Mouse (Mus musculus) forebrain, embryonic 12.5 days (tissue): ENCODE results near the gene Mogs. TPM values are rescaled to one million over a fixed set of nuclear protein-coding genes. Genes with fewer than 3 reads are reported as not detected.

ENCODE experiments used
- ATAC-seq: fragments of 200-750 bp; cut with Nextera tagmentation; 2 replicates; pipeline ENCODE4 v1.8.0; 2017; ENCODE audit warnings: moderate TSS enrichment; ENCODE audit not compliant: low FRiP score
- H3K27ac ChIP-seq: fragments of 300-500 bp; sonication (generic); 2 replicates; pipeline ENCODE4 v1.5.1; 2016; ENCODE audit warnings: mild to moderate bottlenecking
- H3K27me3 ChIP-seq: fragments of 300-500 bp; sonication (generic); 2 replicates; pipeline ENCODE4 v1.6.1; 2016; ENCODE audit warnings: mild to moderate bottlenecking
- H3K36me3 ChIP-seq: fragments of 300-500 bp; sonication (generic); replicated peaks from 2 replicates; pipeline ENCODE4 v1.6.1; 2016; ENCODE audit warnings: mild to moderate bottlenecking
- H3K4me1 ChIP-seq: fragments of 300-500 bp; sonication (generic); 2 replicates; pipeline ENCODE4 v1.6.1; 2016
- H3K4me2 ChIP-seq: fragments of 300-500 bp; sonication (generic); 2 replicates; pipeline ENCODE4 v1.6.1; 2016; ENCODE audit warnings: mild to moderate bottlenecking, moderate library complexity
- H3K4me3 ChIP-seq: fragments of 300-500 bp; sonication (generic); replicated peaks from 2 replicates; pipeline ENCODE4 v1.5.1; 2016; ENCODE audit warnings: mild to moderate bottlenecking
- H3K9ac ChIP-seq: fragments of 300-500 bp; sonication (generic); 2 replicates; pipeline ENCODE4 v1.6.1; 2016; ENCODE audit warnings: mild to moderate bottlenecking
- H3K9me3 ChIP-seq: fragments of 300-500 bp; sonication (generic); 2 replicates; pipeline ENCODE4 v1.6.1; 2016
- WGBS: fragments of 180-500 bp; shearing (Covaris S2); methylation state at CpG from one replicate; pipeline ENCODE4 v1.1.7; 2016; 5-methylcytosine and 5-hydroxymethylcytosine counted together
- microRNA counts: library from miRNA; unstranded; fragments of <30 nt; microRNA quantifications from one replicate; lab custom pipeline; 2017
- microRNA-seq: library from miRNA; unstranded; fragments of <30 nt; microRNA quantifications from one replicate; pipeline ENCODE4, GENCODE M21; 2017
- polyA plus RNA-seq: library from polyadenylated mRNA; unstranded; fragments of >200 nt; fragmentation: Nextera tagmentation; extraction: Ambion mirVana; gene quantifications from 2 replicates; pipeline ENCODE4 v1.2.1, GENCODE M21; 2016

The Mogs gene
- polyA plus RNA-seq, 1 experiment from 2014 or later, result 38.6 TPM

- H3K27ac ChIP-seq, result no peak overlapping the region
- no peaks in the 10 kb centered on the region for H3K9me3 ChIP-seq
- no peaks in the 10 kb centered on the region for H3K36me3 ChIP-seq
- ATAC-seq, result no peak
- H3K27me3 ChIP-seq, result peaks cover 38% of the 10 kb centered on the region
- peak overlapping the region; percentile 27 for H3K4me3 ChIP-seq
- peak overlapping the region; percentile 40 for H3K4me2 ChIP-seq
- whole genome bisulfite sequencing, result 2% methylated on average over 8 of the region's 8 CpGs
- no peak overlapping the region for H3K9ac ChIP-seq
- H3K4me1 ChIP-seq, result peaks cover 34% of the 10 kb centered on the region
Observed at GRCm38 (mm10) chr6:83162701-83163100, 47.4 kb downstream of the Mogs start.

DNA sequence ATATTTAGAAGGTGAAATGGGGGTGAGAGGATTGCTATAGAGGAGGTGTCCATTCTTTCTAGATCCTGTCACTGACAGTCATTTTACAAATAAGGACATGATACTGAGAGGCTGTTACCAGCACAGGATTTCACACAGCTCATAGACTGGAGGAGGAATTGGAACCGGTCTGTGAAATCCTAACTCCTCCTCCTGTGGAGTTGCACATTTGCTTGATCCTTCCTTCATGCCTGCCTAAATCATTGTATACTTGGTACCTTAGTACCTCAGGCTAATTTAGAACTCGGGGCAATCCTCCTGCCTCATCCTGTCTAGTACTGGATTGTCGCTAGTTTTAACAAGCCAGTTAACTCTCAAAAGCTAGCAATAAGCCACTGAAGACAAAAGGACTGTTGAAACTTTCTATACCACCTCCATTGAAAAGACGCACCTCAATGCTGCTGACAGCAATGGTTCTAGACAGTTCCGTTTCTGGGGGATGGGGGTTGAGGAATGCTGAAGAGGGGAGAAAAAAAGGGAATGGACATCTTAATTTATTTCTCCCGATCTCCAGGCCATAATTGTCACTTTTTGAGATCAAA is 49.8 kb downstream of the Mogs start:
- 7% methylated on average over 6 of the region's 6 CpGs for WGBS
- H3K27ac ChIP-seq, result peak overlapping the region; percentile 56; the same call in 1 of the 2 replicates
- peak overlapping the region; percentile 79 for H3K4me3 ChIP-seq
- H3K9ac ChIP-seq, result peak overlapping the region; percentile 87
- H3K36me3 ChIP-seq, result no peaks in the 10 kb centered on the region
- no peaks in the 10 kb centered on the region for H3K9me3 ChIP-seq
- ATAC-seq, result peak; percentile 18
- peaks cover 37% of the 10 kb centered on the region for H3K4me1 ChIP-seq
- H3K27me3 ChIP-seq, result peaks cover 34% of the 10 kb centered on the region
- H3K4me2 ChIP-seq, result peak overlapping the region; percentile 73

- H3K4me1 ChIP-seq, result peaks cover 37% of the 10 kb centered on the region
- peak within 1 kb of the TSS; percentile 87 for H3K9ac ChIP-seq
- WGBS, result under 1% methylated on average over 58 of the region's 58 CpGs
- H3K27ac ChIP-seq, result peak within 1 kb of the TSS; percentile 82
- H3K9me3 ChIP-seq, result no peaks in the 10 kb centered on the region
- peak within 1 kb of the TSS; percentile 73 for H3K4me2 ChIP-seq
- peak; percentile 89 for ATAC-seq
- H3K36me3 ChIP-seq, result no peaks in the 10 kb centered on the region
- peak within 1 kb of the TSS; percentile 79 for H3K4me3 ChIP-seq
- H3K27me3 ChIP-seq, result peaks cover 28% of the 10 kb centered on the region
Observed at GRCm38 (mm10) chr6:83165607-83166242, 50.4 kb downstream of the Mogs start, which contains the start of gene Dctn1. Gene Dctn1 (plus strand): TSS chr6:83165920.

DNA sequence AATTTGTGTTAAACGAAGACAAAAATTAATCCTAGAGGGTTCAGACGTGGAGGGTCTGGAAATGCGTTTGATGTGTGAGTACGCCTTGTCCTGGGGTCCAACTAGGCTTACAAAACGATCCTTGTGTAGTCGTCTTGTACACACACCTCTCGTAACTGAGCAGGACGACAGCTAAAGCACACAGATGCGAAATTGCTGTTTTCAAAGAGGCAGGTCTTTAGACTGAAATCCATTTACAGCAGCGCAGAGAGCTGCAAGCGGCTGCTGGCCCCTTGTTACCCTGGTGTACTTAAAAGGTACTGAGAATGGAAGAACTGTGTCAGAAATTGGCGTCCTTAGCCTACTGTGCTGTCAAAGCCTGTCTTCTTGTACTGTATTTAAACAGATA is 50.9 kb downstream of the Mogs start:
- Histone ChIP-seq H3K4me3 (peak overlapping the region; percentile 79), H3K36me3 (no peaks in the 10 kb centered on the region), H3K9ac (peak overlapping the region; percentile 87), H3K27me3 (peaks cover 23% of the 10 kb centered on the region), H3K4me2 (peak overlapping the region; percentile 73), H3K27ac (peak overlapping the region; percentile 82), H3K9me3 (no peaks in the 10 kb centered on the region), H3K4me1 (peaks cover 42% of the 10 kb centered on the region)
- no peak for ATAC-seq
- under 1% methylated on average over 12 of the region's 12 CpGs for WGBS

MicroRNAs encoded within 50 kb of the gene (microRNA counts, 519-probe panel; counts per million panel counts)
- microRNA mmu-miR-3470a+mmu-miR-3470b (lab: Ali Mortazavi, UCI), result not detected

Small RNA genes lying within 50 kb of the gene (microRNA-seq; reads per million reads assigned to microRNA genes)
- gene Mir3470a, result not detected

Other genes starting within 250 kb of the Mogs start
- gene Sema4f, start 175.7 kb upstream of the Mogs start, polyA plus RNA-seq, result 4.6 and 5.9 TPM in 2 replicates
- gene M1ap, start 168.6 kb upstream of the Mogs start, polyA plus RNA-seq, result not detected in 2 replicates
- gene Dok1, start 82.0 kb upstream of the Mogs start, polyA plus RNA-seq, result 4.9 and 5.4 TPM in 2 replicates
- 6.2 and 8.0 TPM in 2 replicates for gene Loxl3, start 81.3 kb upstream of the Mogs start, polyA plus RNA-seq
- 137 and 142 TPM in 2 replicates for gene Aup1, start 61.0 kb upstream of the Mogs start, polyA plus RNA-seq
- gene Htra2, start 60.2 kb upstream of the Mogs start, polyA plus RNA-seq, result 64.3 and 65.9 TPM in 2 replicates
- 0.63 and 0.88 TPM in 2 replicates for gene Dqx1, start 57.7 kb upstream of the Mogs start, polyA plus RNA-seq
- gene Tlx2, start 45.2 kb upstream of the Mogs start, polyA plus RNA-seq, result not detected in 2 replicates
- gene Pcgf1, start 37.6 kb upstream of the Mogs start, polyA plus RNA-seq, result 36.3 and 37.0 TPM in 2 replicates
- 0.27 TPM in 1 of 2 replicates, not detected in the other for gene Lbx2, start 29.1 kb upstream of the Mogs start, polyA plus RNA-seq
- gene Ccdc142, start 13.9 kb upstream of the Mogs start, polyA plus RNA-seq, result 2.6 and 3.4 TPM in 2 replicates
- 3.4 and 3.7 TPM in 2 replicates for gene Gm42688, start 13.9 kb upstream of the Mogs start, polyA plus RNA-seq
- gene Mrpl53, start 6.5 kb upstream of the Mogs start, polyA plus RNA-seq, result 117 TPM in 2 replicates
- 202 and 219 TPM in 2 replicates for gene Wbp1, start 6.1 kb downstream of the Mogs start, polyA plus RNA-seq
- 19.0 and 20.6 TPM in 2 replicates for gene Ino80b, start 9.9 kb downstream of the Mogs start, polyA plus RNA-seq
- 19.9 and 20.1 TPM in 2 replicates for gene Rtkn, start 20.0 kb downstream of the Mogs start, polyA plus RNA-seq
- 12.5 and 15.4 TPM in 2 replicates for gene Wdr54, start 40.9 kb downstream of the Mogs start, polyA plus RNA-seq
- gene 1700003E16Rik, start 40.9 kb downstream of the Mogs start, polyA plus RNA-seq, result 1.8 and 2.7 TPM in 2 replicates
- 128 and 137 TPM in 2 replicates for gene Dctn1, start 50.4 kb downstream of the Mogs start, polyA plus RNA-seq
- 0.12 and 0.24 TPM in 2 replicates for gene Slc4a5, start 104.3 kb downstream of the Mogs start, polyA plus RNA-seq
- gene Mthfd2, start 210.4 kb downstream of the Mogs start, polyA plus RNA-seq, result 35.8 and 37.4 TPM in 2 replicates
- 56.3 and 57.3 TPM in 2 replicates for gene Mob1a, start 210.5 kb downstream of the Mogs start, polyA plus RNA-seq
- 106 and 109 TPM in 2 replicates for gene Bola3, start 233.7 kb downstream of the Mogs start, polyA plus RNA-seq